Mouse (Mus musculus): ENCODE data around the gene Pip.

- TF ChIP-seq CTCF (IDR thresholded peaks at IDR 0.05; ENCODE audit: low read depth) (no peak), EP300 (IDR thresholded peaks at IDR 0.05; ENCODE audit: low read depth) (no peak)
Measured at GRCm38 (mm10) chr6:41829516-41829915, 17.8 kb upstream of the Pip start.
